Mouse (Mus musculus) kidney, embryonic 15.5 days (tissue): Measurements from ENCODE around the gene Theg. TPM values are rescaled to one million over a fixed set of nuclear protein-coding genes. Genes with fewer than 3 reads are reported as not detected.

Experiments used
- ATAC-seq: fragments of 200-750 bp; cut with Nextera tagmentation; replicated peaks from 2 replicates; pipeline ENCODE4 v1.8.0; 2017; ENCODE audit warnings: moderate TSS enrichment; ENCODE audit not compliant: low FRiP score
- H3K27ac ChIP-seq: fragments of 300-500 bp; sonication (generic); 2 replicates; pipeline ENCODE4 v1.5.1; 2015; ENCODE audit warnings: mild to moderate bottlenecking, inconsistent platforms
- H3K27me3 ChIP-seq: fragments of 300-500 bp; sonication (generic); 2 replicates; pipeline ENCODE4 v1.6.1; 2015; ENCODE audit warnings: inconsistent platforms
- H3K36me3 ChIP-seq: fragments of 300-500 bp; sonication (generic); 2 replicates; pipeline ENCODE4 v1.6.1; 2015; ENCODE audit warnings: inconsistent platforms
- H3K4me1 ChIP-seq: fragments of 300-500 bp; sonication (generic); 2 replicates; pipeline ENCODE4 v1.6.1; 2015; ENCODE audit warnings: inconsistent platforms
- H3K4me2 ChIP-seq: fragments of 300-500 bp; sonication (generic); 2 replicates; pipeline ENCODE4 v1.6.1; 2015; ENCODE audit warnings: moderate library complexity, mild to moderate bottlenecking, inconsistent platforms
- H3K4me3 ChIP-seq: fragments of 300-500 bp; sonication (generic); replicated peaks from 2 replicates; pipeline ENCODE4 v1.5.1; 2015; ENCODE audit warnings: mild to moderate bottlenecking, inconsistent platforms
- H3K9ac ChIP-seq: fragments of 300-500 bp; sonication (generic); 2 replicates; pipeline ENCODE4 v1.6.1; 2015; ENCODE audit warnings: mild to moderate bottlenecking, inconsistent platforms
- H3K9me3 ChIP-seq: fragments of 300-500 bp; sonication (generic); replicated peaks from 2 replicates; pipeline ENCODE4 v1.6.1; 2016; ENCODE audit warnings: inconsistent platforms
- WGBS: fragments of 180-500 bp; shearing (Covaris S2); methylation state at CpG from one replicate; pipeline ENCODE4 v1.1.7; 2015; ENCODE audit warnings: mixed read lengths; 5-methylcytosine and 5-hydroxymethylcytosine counted together
- polyA plus RNA-seq: library from polyadenylated mRNA; unstranded; fragments of >200 nt; fragmentation: Nextera tagmentation; extraction: Ambion mirVana; gene quantifications from 2 replicates; pipeline ENCODE4 v1.2.1, GENCODE M21; 2015

Gene Theg
- polyA plus RNA-seq, 1 experiment from 2014 or later = not detected

DNA sequence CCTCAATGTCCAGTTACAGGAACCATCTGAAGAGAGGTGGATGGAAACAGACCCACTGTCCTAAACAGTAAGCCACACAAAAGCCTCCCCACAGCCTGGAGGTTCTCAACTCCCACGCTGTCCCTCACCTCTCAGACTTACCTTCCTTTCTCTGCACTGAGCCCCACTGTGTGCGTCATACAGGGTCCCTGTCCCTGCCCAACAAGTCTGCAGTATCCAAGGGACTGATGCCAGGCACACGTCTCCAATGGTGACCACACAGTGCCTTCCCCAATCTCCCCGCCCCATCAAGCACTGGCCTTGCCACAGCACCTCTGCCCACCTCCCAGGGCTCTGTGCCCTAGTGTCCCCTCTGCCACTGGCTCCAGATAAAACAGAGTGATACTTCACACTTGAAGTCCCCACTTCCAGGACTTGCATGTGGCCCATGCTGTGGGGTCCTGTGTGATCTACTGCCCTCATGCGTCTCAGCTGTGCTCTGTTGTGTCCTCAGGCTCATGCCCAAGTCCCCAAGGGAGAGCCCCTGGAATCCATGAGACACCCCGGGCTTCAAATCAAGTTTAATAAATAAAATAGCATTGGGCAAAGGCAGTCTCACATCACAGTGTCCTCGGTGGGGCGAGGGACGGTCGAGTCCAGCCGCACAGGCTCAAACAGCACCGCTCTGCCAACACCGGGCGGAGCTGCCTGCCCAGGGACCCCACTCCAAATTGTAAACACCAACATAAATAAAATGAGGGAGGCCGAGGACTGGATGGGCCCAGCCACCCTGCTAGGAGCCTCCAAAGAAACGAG, 47.2 kb downstream of the Theg start:
- no peak overlapping the region for H3K4me2 ChIP-seq
- no peak overlapping the region for H3K9ac ChIP-seq
- no peaks in the 10 kb centered on the region for H3K27me3 ChIP-seq
- ATAC-seq = no peak
- H3K4me1 ChIP-seq = no peaks in the 10 kb centered on the region
- 93% methylated on average over 16 of the region's 16 CpGs for WGBS
- no peak overlapping the region for H3K27ac ChIP-seq
- H3K36me3 ChIP-seq = peaks cover 70% of the 10 kb centered on the region
- H3K4me3 ChIP-seq = no peak overlapping the region
- H3K9me3 ChIP-seq = no peaks in the 10 kb centered on the region

DNA sequence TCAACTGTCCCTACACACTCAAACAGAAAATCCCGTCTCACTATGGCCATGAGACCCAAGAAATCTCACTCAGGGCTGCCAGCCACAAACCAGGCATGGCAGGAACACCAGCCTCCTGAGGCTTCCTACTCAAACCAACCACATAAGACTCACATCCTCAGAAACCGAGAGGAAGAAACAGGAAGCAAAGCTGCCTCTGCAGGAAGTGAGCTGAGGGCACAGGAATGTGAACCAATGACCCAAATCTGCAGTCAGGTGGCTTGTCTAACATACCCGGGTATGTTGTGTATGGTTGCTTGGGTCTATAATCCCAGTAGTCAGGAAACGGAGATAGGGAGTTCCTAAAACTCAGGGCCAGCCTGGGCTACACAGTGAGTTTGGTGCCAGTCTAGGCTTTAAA, 48.3 kb downstream of the Theg start:
- Histone ChIP-seq H3K4me2 (no peak overlapping the region), H3K9ac (no peak overlapping the region), H3K27ac (no peak overlapping the region), H3K4me3 (no peak overlapping the region), H3K9me3 (no peaks in the 10 kb centered on the region), H3K36me3 (peaks cover 60% of the 10 kb centered on the region), H3K27me3 (no peaks in the 10 kb centered on the region), H3K4me1 (peaks cover 2% of the 10 kb centered on the region; the same call in 1 of the 2 replicates)
- no peak for ATAC-seq
- WGBS = 59% methylated on average over 4 of the region's 4 CpGs

DNA sequence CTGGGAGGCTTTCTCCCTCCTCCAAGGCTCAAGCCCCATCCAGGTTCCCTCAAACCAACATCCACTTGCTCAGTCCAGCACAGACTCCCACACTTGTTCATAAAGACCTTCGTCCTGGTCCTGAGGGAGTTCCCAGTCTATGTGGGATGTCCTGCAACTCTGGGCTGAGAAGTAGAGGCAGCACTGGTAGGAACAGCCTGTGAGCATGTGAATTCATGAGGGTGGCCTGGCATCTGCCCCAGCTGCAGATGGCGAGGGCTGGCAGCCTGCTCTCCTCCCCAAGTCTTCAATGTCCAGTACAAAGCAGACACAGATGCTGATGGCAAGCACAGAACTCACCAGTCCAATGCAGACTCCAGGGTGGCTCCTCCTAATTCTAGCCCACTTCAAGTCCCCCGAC, 48.8 kb downstream of the Theg start:
- ATAC-seq = no peak

DNA sequence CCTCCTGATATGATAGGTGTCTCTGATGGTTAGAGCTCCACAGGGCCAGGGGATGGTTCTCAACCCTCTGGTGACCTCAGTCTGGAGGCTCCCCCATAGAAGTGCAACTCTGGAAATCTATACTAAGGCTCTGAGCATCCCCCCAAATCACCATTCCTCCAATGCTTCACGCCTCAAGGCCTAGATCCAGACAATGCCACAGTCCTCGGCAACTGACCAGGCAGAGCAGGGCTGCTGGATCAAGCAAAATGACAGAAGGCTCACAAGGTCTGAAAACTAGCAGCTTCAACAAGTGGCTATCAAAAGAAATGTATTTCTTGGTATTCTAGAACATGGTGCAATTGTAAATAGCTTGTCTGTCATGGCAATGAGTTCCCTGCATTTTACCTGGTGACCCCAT, 49.4 kb downstream of the Theg start:
- Histone ChIP-seq H3K4me1 (peaks cover 13% of the 10 kb centered on the region), H3K4me2 (no peak overlapping the region), H3K27ac (no peak overlapping the region), H3K36me3 (peaks cover 49% of the 10 kb centered on the region), H3K27me3 (no peaks in the 10 kb centered on the region), H3K4me3 (no peak overlapping the region), H3K9ac (no peak overlapping the region), H3K9me3 (no peaks in the 10 kb centered on the region)
- WGBS = 80% methylated on average over 2 of the region's 2 CpGs
- ATAC-seq = no peak

More for the DNA sequence above, 48.8 kb downstream of the Theg start:
- Histone ChIP-seq H3K27ac (no peak overlapping the region), H3K9me3 (no peaks in the 10 kb centered on the region), H3K36me3 (peaks cover 55% of the 10 kb centered on the region), H3K4me2 (no peak overlapping the region), H3K27me3 (no peaks in the 10 kb centered on the region), H3K9ac (no peak overlapping the region), H3K4me1 (peaks cover 8% of the 10 kb centered on the region; the same call in 1 of the 2 replicates), H3K4me3 (no peak overlapping the region)
- 88% methylated on average over 3 of the region's 3 CpGs for WGBS

DNA sequence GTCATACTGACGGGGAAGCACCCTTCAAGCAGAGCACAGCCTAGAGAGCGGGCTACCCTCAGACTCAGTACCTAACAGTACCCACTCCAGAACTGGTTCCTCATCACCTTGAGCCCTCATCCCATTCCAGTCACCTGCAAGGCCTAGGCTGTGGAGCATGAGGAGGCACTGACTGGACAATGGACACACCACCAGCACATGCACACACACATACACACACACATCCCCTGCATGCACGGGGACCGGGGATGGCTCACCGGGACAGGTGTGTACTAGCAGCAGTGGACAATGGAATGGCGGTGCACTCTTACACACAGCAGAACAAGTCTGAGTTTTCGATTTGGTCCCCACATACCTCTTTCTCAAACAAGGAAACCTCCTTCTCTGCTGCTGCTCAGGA, 49.9 kb downstream of the Theg start:
- WGBS = 95% methylated on average over 7 of the region's 7 CpGs

DNA sequence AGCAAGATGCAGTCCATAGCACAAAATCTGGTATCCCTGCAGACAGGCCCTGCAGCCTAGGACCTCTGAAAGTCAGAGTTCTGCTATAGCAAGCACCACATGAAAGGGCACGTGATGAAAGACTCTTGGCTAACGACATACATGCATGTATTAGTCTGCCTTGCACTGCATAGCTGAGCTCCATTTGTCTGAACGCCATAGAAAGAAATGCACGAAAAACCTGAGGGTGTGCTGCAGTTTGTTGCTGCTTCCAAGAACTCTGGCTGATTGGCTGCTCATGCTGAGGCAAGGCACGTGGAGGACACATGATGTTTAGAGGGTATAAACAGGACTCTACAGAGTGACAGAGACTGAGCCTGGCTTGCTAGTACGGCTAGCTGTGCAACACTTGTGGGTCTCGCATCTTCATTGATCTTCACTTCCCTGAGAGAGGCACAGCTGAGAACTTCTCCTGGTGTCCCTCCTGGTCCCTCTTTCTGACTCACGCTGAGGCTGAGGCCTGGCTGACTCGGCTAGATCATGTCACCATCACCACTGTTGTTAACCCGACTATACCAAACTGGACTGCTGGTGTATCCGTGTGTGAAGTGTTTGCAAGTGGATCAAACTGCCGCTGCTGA, 50.6 kb downstream of the Theg start:
- H3K9me3 ChIP-seq = no peaks in the 10 kb centered on the region
- no peak for ATAC-seq
- H3K9ac ChIP-seq = no peak overlapping the region
- H3K36me3 ChIP-seq = peaks cover 37% of the 10 kb centered on the region
- 78% methylated on average over 12 of the region's 12 CpGs for WGBS
- peaks cover 19% of the 10 kb centered on the region for H3K4me1 ChIP-seq
- no peak overlapping the region for H3K4me3 ChIP-seq
- no peak overlapping the region for H3K27ac ChIP-seq
- H3K4me2 ChIP-seq = no peak overlapping the region
- H3K27me3 ChIP-seq = no peaks in the 10 kb centered on the region

More for the DNA sequence above, 49.9 kb downstream of the Theg start:
- no peak for ATAC-seq
- Histone ChIP-seq H3K9ac (no peak overlapping the region), H3K4me1 (peaks cover 18% of the 10 kb centered on the region), H3K9me3 (no peaks in the 10 kb centered on the region), H3K36me3 (peaks cover 44% of the 10 kb centered on the region), H3K4me3 (no peak overlapping the region), H3K27ac (no peak overlapping the region), H3K27me3 (no peaks in the 10 kb centered on the region), H3K4me2 (no peak overlapping the region)

DNA sequence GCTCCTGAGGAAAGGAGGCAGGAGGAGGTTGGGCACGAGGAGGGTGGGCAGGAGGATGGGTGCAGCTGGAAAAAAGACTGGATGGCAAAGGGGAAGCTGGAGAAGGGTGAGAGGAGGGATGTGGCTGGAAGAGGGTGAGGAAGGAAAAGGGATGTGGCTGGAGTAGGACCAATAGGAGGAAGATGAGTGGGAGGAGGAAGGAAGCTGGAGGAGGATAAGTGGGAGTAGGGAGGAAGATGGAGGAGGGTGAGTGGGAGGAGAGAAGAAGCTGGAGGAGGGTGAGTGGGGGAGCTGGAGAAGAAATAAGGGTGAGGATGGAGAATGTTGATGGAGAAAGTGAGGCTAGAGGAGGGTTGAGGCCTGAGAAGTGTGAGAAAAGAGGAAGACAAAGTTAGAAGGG, 51.7 kb downstream of the Theg start:
- no peak overlapping the region for H3K27ac ChIP-seq
- no peaks in the 10 kb centered on the region for H3K27me3 ChIP-seq
- H3K9me3 ChIP-seq = no peaks in the 10 kb centered on the region
- no peak overlapping the region for H3K4me2 ChIP-seq
- ATAC-seq = no peak
- H3K9ac ChIP-seq = no peak overlapping the region
- H3K4me1 ChIP-seq = peaks cover 19% of the 10 kb centered on the region
- 76% methylated on average over 1 of the region's 1 CpGs for WGBS
- peaks cover 26% of the 10 kb centered on the region for H3K36me3 ChIP-seq
- H3K4me3 ChIP-seq = no peak overlapping the region

DNA sequence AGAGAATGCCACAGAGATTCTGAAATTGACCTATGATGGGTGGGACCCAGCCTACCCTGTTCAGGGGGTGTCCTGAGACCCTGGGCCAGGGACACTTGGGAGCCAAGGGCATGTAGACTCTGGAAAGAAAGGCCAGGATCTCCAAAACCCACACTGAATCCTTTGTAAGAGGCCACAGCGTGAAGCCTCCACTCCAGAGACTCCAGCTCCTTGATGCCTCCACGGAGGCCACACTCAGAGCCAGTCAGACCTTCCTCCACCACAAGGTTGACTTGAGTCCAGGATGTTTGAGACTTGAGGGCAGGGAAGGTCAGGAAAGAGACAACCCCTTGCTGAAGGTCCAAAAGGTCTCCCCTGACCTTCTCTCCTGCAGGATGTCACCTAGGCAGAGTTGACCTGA, 52.7 kb downstream of the Theg start:
- no peaks in the 10 kb centered on the region for H3K27me3 ChIP-seq
- H3K4me1 ChIP-seq = peaks cover 19% of the 10 kb centered on the region
- no peak overlapping the region for H3K27ac ChIP-seq
- H3K9ac ChIP-seq = no peak overlapping the region
- H3K9me3 ChIP-seq = no peaks in the 10 kb centered on the region
- H3K4me3 ChIP-seq = no peak overlapping the region
- ATAC-seq = no peak
- 87% methylated on average over 2 of the region's 2 CpGs for WGBS
- H3K36me3 ChIP-seq = peaks cover 21% of the 10 kb centered on the region
- peak overlapping the region; percentile 77; the same call in 1 of the 2 replicates for H3K4me2 ChIP-seq

DNA sequence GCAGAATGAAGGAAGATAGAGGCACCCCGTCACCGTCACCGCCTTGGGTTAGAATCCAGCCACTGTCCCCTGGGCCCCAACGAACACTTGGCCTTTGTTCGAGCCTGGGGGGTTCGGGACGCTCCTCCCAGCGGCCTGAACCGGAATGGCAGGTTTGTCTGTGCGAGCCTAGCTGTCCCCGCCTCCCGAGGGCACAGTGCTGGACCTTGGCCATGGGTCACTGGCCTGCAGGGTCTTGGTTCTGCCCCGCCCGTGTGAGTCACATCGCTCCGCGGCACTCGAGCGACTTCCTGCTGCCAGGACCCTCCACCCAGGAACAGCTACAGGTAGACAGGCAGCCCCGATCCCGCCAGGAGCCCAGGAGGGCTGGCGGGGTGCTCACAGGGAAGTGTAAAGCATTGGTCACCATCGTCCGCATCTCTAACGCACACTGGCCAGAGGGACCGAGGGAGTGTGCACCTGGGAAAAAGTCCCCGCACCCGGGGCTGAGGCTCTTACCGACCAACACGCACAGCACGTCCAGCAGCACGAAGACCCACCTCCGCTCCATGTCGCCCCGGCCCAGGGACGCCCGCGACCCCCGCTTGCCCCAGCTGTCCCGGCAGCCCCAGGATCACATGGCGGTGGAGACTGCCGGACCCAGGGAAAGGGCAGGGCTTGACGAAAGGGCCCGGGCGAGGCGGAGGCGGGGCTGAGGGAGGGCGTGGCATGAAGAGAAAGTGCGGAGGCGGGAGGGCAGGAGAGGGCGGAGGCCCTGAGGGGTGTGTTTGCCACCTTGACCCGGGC, 53.8 kb downstream of the Theg start, which contains the start of gene Plpp2:
Gene Plpp2, minus strand, starts transcription at position 671 of the 786 bp plus-strand sequence.
- H3K4me2 ChIP-seq = peak within 1 kb of the TSS; percentile 77
- H3K36me3 ChIP-seq = peaks cover 17% of the 10 kb centered on the region
- peak within 1 kb of the TSS; percentile 84 for H3K27ac ChIP-seq
- H3K9me3 ChIP-seq = no peaks in the 10 kb centered on the region
- no peaks in the 10 kb centered on the region for H3K27me3 ChIP-seq
- H3K9ac ChIP-seq = peak within 1 kb of the TSS; percentile 68
- ATAC-seq = peak; percentile 86
- under 1% methylated on average over 52 of the region's 52 CpGs for WGBS
- H3K4me3 ChIP-seq = peak within 1 kb of the TSS; percentile 70
- H3K4me1 ChIP-seq = peaks cover 19% of the 10 kb centered on the region

DNA sequence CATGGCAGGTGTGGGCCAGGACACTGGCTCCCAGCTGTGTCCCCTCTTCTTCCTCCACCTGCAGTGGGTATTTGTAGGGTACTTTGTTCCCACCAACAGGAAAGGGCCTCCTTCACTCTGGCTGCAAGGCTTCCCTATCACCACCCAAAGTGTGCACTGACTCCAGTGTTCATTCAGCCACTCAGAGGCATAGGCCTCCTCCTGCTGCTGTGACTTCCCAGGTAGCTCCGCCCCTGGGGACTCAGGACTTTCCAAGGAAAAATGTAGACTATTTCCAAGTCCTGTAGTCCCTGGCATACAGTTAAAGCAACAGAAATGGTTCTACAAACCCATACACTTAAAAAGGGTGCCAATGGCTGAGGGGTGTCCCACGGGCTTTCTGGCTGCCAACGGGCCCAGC, 54.5 kb downstream of the Theg start:
- no peaks in the 10 kb centered on the region for H3K27me3 ChIP-seq
- peak overlapping the region; percentile 70 for H3K4me3 ChIP-seq
- ATAC-seq = peak; percentile 57
- peaks cover 10% of the 10 kb centered on the region for H3K36me3 ChIP-seq
- peak overlapping the region; percentile 84 for H3K27ac ChIP-seq
- no peaks in the 10 kb centered on the region for H3K9me3 ChIP-seq
- H3K4me2 ChIP-seq = peak overlapping the region; percentile 77
- WGBS = 28% methylated on average over 3 of the region's 3 CpGs
- H3K9ac ChIP-seq = peak overlapping the region; percentile 68
- peaks cover 19% of the 10 kb centered on the region for H3K4me1 ChIP-seq

DNA sequence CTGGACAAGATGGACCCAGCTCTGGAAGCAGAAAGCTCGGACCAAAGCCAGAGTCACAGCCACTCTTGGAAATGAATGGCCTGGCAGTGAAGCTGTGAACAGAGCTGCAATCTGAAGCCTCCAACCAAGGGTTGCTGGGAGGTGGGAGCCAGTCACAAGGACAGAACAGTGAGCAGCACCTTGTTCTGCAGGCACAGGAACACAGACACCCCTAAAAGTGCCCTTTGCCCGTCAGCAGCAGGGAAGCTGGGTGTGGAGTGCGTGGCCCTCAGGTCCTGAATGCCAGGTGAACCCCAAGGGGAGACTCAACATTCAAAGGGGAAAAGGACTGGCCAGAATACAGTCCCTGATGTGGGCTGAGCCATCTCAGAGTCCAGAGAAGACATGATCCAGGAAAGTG, 55.5 kb downstream of the Theg start:
- Histone ChIP-seq H3K9me3 (no peaks in the 10 kb centered on the region), H3K4me3 (no peak overlapping the region), H3K36me3 (peaks cover 20% of the 10 kb centered on the region; the same call in 1 of the 2 replicates), H3K27ac (no peak overlapping the region), H3K4me2 (no peak overlapping the region), H3K4me1 (peaks cover 19% of the 10 kb centered on the region), H3K27me3 (no peaks in the 10 kb centered on the region), H3K9ac (no peak overlapping the region)
- WGBS = 93% methylated on average over 3 of the region's 3 CpGs
- no peak for ATAC-seq

DNA sequence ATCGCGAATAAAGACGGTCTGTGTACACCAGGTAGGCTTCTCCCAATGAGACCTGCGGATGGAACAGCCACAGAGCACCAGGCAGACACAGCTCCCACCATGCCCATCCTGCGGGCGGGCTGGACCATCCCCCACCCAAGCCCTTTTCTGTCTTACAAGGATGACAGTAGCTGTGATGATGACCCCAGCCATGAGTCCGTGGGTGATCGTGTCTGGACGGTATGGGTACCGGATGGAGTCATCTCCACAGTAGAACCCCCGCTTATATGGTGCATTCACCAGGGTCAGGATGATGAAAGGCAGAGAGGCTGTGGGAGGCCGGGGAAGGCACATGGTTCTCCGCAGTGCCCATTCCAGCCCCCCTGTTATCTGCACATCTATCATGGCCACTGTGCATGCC, 56.4 kb downstream of the Theg start:
- ATAC-seq = no peak
- Histone ChIP-seq H3K36me3 (peaks cover 27% of the 10 kb centered on the region), H3K9me3 (no peaks in the 10 kb centered on the region), H3K4me2 (no peak overlapping the region), H3K9ac (no peak overlapping the region), H3K27ac (no peak overlapping the region), H3K4me1 (peaks cover 19% of the 10 kb centered on the region), H3K27me3 (no peaks in the 10 kb centered on the region), H3K4me3 (no peak overlapping the region)
- WGBS = 91% methylated on average over 13 of the region's 13 CpGs
